Mouse (Mus musculus): ENCODE measurements at regions not wholly inside any gene's neighbourhood (a gene's known extent, or its start where the extent isn't known, plus 50 kb on each side); places are given as distances from the start of the nearest gene placed in this dataset.

- no peak for DNase-seq
Measured at GRCm38 (mm10) chr8:103378545-103378944, 593.1 kb upstream of the Cdh11 start.

- no peak for DNase-seq
Measured at GRCm38 (mm10) chr8:103381575-103381974, 596.1 kb upstream of the Cdh11 start.

GRCm38 (mm10) chr8:103391359-103391758 is 605.9 kb upstream of the Cdh11 start:
- no peak for DNase-seq

- no peak for DNase-seq
Measured at GRCm38 (mm10) chr8:103395316-103395715, 609.9 kb upstream of the Cdh11 start.

GRCm38 (mm10) chr8:103398179-103398578 is 612.7 kb upstream of the Cdh11 start:
- no peak for DNase-seq

GRCm38 (mm10) chr8:103399466-103399865 is 614.0 kb upstream of the Cdh11 start:
- DNase-seq, result no peak

GRCm38 (mm10) chr8:103400143-103400542 is 614.7 kb upstream of the Cdh11 start:
- DNase-seq, result no peak

GRCm38 (mm10) chr8:103402731-103403130 is 617.3 kb upstream of the Cdh11 start:
- no peak for DNase-seq

GRCm38 (mm10) chr8:103403826-103404225 is 618.4 kb upstream of the Cdh11 start:
- DNase-seq, result no peak

- no peak for DNase-seq
Measured at GRCm38 (mm10) chr8:103405787-103406186, 620.3 kb upstream of the Cdh11 start.

- no peak for DNase-seq
Measured at GRCm38 (mm10) chr8:103406921-103407320, 621.5 kb upstream of the Cdh11 start.

- DNase-seq, result no peak
Measured at GRCm38 (mm10) chr8:103407631-103408030, 622.2 kb upstream of the Cdh11 start.

- DNase-seq, result no peak
Measured at GRCm38 (mm10) chr8:103408411-103408810, 623.0 kb upstream of the Cdh11 start.

- no peak for DNase-seq
Measured at GRCm38 (mm10) chr8:103409121-103409551, 623.7 kb upstream of the Cdh11 start.

- no peak for DNase-seq
Measured at GRCm38 (mm10) chr8:103412731-103413130, 627.3 kb upstream of the Cdh11 start.

- DNase-seq, result no peak
Measured at GRCm38 (mm10) chr8:103413589-103414575, 628.4 kb upstream of the Cdh11 start.

GRCm38 (mm10) chr8:103422313-103422973 is 637.0 kb upstream of the Cdh11 start:
- DNase-seq, result no peak

- DNase-seq, result no peak
Measured at GRCm38 (mm10) chr8:103425967-103426366, 640.5 kb upstream of the Cdh11 start.

GRCm38 (mm10) chr8:103430874-103431492 is 645.5 kb upstream of the Cdh11 start:
- no peak for DNase-seq

GRCm38 (mm10) chr8:103433532-103434105 is 648.2 kb upstream of the Cdh11 start:
- no peak for DNase-seq

GRCm38 (mm10) chr8:103438995-103439717 is 653.7 kb upstream of the Cdh11 start:
- no peak for DNase-seq

- no peak for DNase-seq
Measured at GRCm38 (mm10) chr8:103441163-103441562, 655.7 kb upstream of the Cdh11 start.

Data from cerebellum, adult 9-10 months (tissue).